Mouse (Mus musculus) thymus, postnatal 25 days (tissue): ENCODE results near the gene Sptbn4.

Source experiments
- DNase-seq: peaks from one replicate; pipeline ENCODE4 v3.0.0; 2022

Sptbn4 gene

DNA sequence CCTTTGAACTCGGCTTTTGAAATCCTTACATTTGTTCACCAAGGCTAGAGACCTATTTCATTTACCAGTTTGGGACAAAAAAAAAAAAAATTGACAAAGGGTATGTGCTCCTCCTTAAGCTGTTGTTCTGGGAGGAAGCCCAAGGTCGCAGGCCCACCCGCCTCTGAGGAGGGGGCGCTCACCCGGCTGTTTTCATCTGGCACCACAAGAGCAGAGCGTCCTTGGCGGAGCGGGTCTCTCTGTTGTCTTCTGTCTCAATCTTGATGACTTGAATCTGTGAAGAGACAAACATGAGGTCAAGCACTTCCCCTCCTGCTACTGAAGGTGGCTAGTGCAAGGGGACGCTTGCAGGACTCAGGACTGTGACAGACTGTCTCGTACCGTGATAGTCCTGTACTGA, 19.5 kb downstream of the Sptbn4 start:
- no peak for DNase-seq

DNA sequence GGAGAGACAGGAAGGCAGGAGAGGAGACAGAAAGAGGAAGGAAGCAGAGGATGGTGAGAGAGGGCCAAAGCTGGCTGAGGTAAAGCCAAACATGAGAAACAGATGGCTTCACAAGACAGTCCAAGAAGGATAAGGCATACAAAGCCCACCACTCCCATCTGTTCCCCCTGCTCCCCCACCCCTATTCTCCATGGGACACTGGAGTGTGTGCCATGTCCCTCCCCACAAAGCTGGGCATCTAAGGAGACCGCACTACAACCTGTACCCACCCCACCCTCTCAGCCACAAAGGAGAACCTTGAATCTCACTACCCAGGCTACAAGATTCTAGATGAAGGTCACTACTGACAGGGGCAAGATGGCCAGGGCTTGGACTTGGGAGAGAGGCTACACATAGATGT, 20.1 kb downstream of the Sptbn4 start:
- no peak for DNase-seq

DNA sequence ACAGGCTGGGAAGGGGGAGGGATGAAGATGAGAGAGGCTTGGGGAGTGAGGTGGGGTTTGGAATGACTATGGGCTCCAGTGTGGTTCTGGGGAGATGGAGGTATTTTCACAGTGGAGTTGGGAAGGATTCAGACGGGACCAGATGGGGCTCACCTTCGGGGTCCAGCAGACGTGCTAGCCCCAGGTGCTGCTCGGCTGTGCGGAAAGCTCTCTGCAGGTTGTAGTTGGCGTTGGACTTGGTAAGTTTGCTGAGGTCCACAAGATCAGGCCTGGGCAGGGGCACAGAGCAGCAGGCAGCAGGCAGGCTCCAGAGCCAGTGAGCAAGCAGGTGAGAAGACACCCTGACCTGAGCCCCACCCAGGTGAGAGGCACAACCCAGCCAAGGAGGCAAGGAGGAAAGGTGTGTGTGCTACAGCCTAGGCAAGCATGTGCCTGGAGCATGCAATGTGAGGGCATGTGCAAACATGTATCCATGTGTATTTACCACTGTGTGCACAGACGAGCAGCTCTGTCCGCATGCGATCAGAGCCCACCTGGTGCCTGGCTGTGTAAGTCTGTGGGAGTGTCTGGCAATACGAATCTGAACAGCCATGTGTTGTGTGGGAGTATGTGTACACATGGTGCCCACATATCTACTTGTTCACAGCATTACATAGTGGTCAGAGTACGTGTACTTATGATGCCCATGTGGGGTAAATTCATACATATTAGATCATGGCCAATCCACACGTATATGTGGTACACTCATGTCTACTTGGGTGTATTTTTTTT, 23.7 kb downstream of the Sptbn4 start:
- DNase-seq: no peak

DNA sequence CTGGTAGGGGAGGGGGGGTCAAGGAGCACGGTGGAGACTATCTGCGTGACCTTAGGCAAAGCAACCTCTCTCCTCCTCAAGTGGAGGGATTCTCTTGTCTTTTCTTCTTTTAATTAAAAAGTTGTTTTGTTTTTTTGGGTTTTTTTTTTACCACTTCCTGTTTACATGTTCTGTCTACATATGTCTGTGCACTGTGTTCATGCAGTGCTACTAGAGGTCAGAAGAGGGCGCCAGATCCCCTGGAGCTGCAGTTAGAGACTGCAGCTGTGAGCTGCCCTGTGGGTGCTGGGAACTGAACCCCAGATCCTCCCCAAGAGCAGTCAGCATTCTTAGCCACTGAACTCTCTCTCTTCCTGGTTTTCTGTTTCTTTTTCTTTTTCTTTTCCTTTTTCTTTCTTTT, 28.4 kb downstream of the Sptbn4 start:
- DNase-seq: no peak

DNA sequence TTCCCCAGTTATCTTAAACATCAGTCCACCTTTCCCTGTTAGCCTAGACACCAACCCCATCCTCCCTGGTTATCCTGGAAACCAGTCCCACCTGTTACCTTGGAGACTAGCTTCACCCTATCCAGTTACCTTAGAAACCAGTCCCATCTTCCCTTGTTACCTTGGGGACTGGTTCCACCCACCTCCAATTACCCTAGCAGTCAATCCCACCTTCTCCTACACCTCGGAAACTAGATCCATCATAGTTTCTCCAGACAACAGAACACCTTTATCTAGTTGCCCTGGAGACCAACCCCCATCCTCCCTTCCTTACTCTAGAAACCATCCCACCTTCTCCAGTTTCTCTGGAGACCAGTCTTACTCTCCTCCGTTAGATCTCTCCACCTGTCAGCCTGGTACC, 30.3 kb downstream of the Sptbn4 start:
- DNase-seq: no peak

DNA sequence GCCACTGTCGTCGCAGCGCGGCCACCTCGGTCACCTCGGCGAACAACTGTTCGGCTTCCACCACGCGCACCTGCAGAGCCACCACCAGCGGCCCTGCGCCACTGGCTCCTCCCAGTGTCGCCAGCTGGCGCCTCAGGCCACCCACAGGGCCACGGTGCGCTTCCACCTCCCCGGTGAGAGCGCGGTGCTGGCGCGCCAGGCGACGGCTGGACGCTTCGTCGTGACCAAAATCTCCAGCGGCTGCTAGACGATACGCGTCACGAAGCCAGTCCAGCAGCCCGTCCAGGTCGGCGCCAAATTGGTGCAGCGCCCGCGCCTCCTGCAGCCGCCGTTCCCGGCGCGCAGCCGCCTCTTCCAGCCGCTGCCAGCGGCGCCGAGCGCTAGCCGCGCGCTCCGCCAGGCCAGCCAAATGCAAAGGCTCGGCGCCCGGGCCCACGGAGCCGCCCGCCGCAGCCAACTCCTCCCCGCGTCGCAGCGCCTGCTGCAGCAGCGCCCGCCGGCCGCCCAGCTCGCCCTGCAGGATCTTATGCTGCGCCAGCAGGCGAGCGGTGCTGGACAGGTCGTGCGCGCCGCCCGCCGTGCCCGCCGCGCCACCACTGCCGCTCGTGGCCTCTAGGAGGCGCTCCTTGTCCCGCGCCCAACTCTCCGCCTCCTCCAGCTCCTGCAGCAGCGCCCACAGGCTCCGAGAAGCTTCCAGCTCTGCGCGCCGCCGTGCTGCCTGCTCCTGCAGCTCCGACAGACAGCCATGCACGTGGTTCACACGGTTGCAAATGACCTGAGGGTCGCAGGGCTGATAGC, 38.9 kb downstream of the Sptbn4 start:
- peak; percentile 53 for DNase-seq

DNA sequence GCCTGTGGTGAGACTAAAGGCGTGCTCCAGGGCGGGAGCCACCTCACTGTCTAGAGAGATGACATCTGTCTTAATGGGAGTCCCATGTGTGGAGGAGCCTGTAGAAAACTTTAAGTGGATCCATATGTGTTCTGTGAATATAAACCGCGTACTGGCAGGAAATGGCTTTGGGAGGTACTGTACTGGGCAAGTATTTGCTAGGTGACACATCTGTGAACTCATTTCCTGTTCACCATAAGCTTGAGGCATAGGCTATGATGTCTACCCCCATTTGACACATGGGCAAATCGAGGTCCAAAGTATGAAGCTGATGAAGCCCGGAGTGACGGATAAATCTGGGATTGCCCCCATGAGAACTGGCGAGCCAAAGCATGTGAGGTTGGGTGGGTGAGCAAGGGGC, 39.7 kb downstream of the Sptbn4 start:
- DNase-seq: no peak

DNA sequence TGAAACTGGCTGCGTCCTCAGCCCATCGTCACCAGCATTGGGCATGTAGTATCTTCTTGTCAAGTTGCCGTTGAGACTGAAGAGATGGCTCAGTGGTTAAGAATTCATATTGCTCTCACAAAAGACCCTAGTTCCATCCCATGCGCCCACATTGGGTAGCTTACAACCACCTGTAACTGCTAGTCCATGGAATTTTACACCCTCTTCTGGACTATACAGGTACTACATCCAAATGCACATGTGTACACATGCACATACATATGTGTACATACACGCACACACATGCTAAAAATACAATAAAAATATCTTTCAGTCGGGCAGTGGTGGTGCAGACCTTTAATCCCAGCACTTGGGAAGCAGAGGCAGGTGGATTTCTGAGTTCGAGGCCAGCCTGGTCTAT, 41.0 kb downstream of the Sptbn4 start:
- no peak for DNase-seq

DNA sequence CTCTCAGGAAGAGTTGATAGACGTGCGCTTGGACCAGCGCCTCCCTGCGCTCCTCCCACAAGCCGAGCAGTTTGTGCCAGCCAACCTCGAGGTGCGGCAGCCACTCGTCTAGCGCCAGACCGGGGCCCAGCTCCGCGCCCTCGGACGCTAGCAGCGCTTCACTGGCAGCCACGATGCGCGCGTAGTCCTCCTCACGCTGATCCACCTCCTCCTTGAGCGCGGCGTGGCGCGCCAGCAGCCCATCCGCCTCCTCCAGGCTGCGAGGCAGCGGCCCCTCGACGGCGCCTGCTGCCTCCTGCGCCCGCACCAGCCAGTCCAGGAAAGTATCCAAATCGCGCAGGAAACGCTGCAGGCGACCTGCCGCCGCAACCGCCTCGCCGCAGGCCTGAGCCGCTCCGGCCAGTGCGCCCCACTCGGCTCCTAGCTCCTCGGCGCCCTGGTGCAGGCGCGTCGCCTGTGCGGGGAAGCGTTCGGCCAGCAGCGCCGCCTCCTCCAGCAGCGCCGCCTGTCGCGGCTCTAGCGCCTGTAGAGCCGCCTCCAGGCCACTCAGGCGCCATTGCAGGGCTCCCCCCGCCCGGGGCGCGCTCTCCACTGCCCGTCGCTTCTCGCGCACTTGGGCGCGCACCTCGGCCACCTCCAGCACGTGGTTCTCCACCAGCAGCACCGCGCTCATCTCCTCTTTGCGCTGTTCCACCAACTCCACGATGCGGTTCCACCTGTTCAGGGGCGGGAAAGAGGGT, 43.1 kb downstream of the Sptbn4 start:
- no peak for DNase-seq

DNA sequence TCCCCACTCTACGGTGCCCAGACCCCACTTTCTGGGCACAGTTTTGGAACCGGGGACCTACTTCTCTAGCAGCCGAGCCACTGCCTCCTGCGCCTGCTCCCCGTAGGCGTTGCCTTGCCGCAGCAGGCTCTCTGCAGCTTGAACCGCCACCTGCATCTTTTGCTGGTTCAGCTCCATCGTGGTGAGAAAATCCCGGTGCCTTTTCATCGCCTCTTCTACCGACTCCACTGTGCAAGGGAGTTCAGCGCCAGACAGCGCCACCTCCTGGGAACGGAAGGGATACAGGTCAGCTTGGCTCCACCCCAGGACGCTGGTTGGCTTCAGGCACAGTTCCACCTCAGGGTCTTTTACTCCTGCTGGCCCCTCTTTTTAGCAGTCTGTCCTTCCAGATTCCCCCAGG, 44.8 kb downstream of the Sptbn4 start:
- DNase-seq: peak; percentile 55

DNA sequence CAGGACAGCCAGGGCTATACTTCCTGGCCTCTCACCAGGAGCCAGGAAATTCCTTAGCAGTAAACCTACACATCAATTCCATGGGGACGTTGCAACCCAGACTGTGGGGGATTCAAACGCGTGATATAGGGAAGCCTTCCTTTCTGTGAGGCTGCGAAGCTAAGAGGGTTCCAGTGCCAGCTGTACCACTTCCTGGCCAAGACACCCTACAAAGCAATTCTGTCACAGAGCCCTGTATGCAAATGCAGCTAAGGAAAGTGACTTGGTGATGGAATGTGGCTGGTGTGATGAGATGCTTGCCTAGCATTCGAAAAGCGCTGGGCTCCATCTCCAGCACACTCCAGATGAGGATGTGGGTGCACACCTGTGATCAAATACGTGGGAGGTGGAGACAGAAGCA, 46.9 kb downstream of the Sptbn4 start:
- DNase-seq: no peak

DNA sequence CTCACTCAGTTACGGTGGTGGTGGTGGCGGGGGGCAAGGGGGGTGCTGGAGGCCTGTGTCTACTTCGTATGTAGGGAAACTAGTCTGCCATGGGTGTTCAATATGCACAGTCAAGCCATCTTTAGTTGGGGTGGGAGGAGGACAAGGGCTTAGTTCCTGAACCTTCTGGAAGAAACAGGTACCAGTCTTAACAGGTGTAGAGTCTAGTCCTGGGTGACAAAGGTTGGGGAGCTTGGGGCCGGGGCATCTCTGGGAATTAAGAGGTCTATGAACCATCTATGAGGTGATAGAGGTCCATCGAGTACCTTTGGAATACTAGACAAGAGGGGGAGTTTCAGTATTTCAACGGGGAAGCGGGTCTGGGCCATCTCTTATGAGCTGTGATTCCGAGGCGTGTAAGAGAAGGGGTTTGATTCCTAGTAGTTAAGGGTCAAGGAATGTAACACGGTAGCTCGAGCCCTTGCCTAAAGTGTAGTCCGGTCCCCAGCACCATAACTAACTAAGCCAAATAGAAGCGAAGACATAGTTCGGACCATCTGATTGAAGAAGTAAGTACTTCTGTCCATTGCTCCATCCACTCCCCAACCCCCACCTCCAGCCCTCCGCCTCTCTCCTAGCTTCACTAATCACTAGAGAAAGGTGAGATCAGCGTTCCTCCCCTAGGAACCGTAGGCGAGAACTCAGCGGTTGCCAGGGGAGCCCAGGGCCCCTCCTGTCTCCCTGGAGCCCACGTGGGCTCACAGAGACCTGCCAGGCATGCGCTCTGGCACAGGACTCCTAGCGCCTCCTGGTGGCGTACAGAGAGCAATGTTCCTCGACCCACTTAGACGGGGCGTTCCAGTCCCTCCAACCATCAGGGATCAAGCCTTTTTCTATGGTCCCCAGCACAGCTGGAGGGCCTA, 50.2 kb downstream of the Sptbn4 start:
- peak; percentile 23 for DNase-seq

DNA sequence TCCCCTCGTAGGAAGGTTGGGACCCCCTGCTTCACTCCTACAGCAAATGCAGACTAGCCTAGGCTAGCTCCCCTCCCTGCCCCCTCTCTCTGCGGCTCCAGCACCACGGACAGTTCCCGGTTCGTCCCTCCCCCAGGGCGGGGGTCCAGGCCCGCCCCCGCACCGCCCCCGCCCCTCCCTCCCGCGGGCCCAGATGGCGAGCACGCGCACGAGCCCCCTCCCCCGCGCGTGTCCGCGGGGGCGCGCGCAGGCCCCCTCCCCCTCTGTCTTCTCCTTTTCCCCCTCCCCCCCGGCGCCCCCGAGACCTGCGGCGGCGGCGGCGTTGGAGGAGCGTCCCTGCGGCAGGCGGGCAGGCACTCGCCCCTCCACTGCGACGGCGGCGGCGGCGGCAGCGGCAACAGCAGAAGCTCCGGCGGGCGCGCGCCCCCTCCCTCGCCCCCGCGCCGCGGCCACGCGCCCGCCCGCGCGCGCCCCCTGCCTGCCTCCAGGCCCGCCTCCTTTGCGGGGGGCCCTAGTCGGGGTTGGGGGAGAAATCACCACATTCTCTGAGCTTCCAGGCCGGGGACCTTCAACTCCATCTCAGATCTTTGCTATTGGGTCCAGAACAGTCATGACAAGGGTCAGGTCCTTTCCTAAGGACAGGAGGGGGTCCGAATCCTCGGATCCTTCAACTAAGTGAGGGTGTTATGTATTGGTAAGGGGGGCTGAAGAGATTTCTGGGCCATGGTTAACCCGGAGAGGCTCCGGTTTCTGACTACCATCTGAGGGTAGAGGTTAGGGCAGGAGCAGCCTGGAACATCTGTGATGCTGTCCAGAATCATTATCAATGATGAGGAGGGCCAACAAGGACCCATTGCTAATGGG, 51.1 kb downstream of the Sptbn4 start:
- peak; percentile 38 for DNase-seq

DNA sequence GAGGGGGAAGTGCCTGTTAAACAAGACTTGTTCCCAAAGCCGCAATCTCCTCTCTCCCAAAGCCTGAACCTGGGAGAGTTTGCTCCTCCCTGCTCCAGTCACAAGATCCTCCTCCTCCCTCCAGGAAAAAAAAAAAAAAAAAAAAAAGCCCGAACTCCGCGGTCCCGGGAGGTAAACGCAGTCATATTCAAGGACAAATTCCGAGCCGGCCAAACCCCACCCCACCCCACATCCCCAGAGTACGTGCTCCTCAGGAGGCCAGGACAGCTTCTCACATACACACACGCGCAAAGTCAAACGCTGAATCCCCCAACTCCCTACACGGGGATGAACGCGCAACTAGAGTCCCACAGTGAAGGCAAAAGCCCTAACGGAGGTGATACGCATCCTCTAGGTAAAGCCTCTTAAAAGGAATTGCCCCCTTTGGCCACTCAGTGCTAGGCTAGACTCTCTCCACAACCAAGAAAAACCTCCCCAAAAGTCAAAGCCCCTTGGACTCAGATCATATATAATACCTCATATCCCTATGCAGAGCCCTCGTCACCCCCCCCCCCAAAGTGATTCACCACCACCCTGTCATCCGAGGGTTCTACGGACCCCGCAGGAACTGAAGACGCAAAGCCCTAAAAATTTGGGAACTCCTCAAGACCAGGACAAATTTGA, 51.8 kb downstream of the Sptbn4 start:
- no peak for DNase-seq

DNA sequence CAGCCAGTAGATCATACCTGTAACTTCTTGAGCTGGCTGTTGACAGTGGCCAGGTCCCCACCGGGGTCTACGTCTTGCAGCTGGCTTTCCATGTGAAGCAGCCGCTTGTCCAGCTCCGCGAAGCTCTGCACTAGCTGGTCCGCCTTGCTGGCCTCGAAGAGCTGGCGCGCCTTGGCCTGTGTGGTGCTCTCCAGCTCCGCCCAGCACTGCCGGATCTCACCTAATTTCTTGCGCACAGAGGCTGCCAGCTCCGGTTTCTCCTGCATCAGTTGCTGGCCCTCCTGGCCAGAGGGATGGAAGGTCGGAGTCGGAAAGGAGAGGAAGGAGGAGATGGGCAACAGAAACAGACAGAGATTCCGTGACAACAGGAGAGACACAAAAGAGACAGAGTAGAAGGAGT, 56.1 kb downstream of the Sptbn4 start:
- DNase-seq: no peak

DNA sequence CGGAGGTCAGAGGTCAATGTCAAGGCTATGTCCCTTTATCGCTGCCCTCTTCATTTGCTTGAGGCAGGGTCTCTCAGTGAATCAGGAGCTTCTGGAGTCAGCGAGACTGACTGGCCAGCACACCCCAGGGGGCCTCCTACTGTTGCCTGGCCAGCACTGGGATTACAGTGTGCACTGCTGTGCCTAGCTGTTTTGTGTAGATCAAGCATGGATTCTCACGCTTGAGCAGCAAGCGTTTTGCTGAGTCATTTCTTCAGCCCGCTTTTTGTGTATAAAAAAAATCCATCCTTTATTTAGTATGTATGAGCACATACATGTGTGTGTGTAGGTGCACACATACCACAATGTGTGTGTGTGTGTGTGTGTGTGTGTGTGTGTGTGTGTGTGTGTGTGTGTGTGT, 58.3 kb downstream of the Sptbn4 start:
- DNase-seq: no peak

DNA sequence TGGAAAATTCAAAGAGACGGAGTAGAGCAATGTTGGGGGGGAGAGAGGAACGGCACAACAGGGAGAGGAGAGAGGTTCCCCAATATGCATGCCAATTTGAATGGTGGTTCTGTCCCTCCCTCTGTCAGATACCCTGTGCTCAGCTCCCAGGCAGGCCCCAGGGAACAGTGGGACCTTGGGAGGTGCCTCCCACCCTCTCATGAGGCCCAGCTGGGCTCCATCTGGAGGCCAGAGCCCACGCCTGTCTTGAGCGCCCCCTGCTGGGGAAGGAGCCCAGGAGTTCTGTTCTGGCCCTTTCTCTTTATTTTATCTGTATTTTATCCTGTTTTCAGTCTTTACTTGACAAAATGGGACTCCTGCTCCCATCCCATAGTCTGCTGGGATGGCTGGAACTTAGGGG, 62.8 kb downstream of the Sptbn4 start:
- DNase-seq: peak; percentile 59

DNA sequence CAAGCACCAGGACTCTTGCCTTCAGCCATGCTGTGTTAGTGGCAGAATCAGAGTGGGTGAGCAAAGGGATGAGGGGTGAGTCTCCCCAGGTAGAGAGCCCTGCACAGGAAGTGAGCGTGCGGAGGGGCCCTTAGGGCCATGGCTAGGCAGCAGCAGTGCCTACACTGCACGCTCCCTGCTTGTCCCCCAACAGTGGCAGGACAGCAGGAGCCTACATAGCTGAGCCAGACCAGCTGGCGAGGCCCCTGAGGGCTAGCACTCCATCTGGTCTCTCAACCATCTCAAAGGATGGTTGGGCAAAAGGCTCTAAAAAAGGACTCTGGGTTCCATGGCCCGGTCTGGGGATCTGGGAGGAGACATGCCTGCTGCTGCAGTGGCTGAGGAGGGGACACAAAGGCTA, 63.4 kb downstream of the Sptbn4 start:
- DNase-seq: no peak

DNA sequence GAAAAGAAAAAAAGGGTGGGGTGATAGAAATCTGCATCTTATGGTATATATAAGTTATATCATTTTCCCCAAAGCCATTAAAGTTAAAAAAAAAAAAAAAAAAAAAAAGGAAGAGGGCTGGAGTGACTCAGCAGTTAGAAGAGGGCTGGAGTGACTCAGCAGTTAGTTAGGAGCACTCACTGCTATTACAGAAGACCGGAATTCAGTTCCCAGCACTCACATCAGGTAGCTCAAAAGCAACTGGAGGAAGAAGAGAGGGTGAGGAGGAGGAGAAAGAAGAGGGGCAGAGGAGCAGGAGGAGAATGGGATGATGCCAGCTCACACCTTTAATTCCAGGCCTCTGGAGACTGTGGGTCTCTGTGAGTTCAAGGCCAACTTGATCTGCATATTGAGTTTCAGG, 64.3 kb downstream of the Sptbn4 start:
- no peak for DNase-seq

DNA sequence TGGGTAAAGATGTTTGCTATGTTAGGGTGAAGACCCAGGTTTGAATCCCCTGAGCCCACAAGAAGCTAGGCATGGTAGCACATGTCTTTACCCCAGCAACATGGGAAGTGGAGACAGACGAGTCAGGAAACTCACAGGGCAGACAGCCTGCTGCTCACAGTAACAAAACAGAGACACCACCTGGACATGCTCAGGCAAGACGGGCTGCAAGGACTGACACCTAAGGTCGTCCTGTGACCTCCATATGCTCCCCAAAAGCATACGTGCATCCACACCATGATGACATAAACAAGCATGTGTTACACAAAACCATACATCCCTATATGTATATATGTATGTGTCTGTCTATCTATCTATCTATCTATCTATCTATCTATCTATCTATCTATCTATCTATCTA, 65.9 kb downstream of the Sptbn4 start:
- no peak for DNase-seq

DNA sequence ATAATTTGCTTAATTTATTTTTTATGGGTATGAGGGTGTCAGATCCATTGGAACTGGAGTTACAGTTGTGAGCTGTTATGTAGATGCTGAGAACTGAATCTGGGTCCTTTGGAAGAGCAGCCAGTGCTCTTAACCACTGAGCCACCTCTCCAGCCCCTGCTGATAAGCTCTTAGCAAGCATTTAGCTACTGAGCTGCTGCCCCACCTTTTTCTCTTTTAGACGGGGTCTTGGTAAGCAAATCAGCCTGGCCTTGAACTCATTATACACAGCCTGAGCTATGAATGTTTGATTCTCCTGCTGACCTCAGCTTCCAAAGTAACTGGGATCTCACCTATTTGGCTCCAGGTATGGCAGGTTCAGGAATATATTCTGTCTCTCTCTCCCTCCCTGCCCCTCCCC, 66.5 kb downstream of the Sptbn4 start:
- no peak for DNase-seq
